Mouse (Mus musculus): ENCODE measurements around the gene Gm4131. TPM values are rescaled to one million over a fixed set of nuclear protein-coding genes. Genes with fewer than 3 reads are reported as not detected.

The Gm4131 gene
- total RNA-seq, 4 experiments from 2014 or later = not detected

Other genes with a start within 250 kb of the Gm4131 start
- 1 to 10 TPM in 3 of 4 experiments, under 1 TPM in 1; 0.97 to 1.9 (median 1.3) TPM for gene Gucy1b2, start 110.6 kb downstream of the Gm4131 start, total RNA-seq (2022)
- 1 to 10 TPM; 1.3 to 3.3 (median 1.8) TPM for gene Fam124a, start 11.2 kb downstream of the Gm4131 start, total RNA-seq (2022)
- gene Serpine3, start 96.7 kb upstream of the Gm4131 start, total RNA-seq (2022) = not detected
- gene Ints6, start 194.2 kb upstream of the Gm4131 start, total RNA-seq (2022) = 10 to 100 TPM; 53.6 to 71.6 (median 58.9) TPM

Measured in adrenal gland, adult 8-10 months (tissue).